Mouse (Mus musculus): ENCODE measurements around the gene Plin5. TPM values are rescaled to one million over a fixed set of nuclear protein-coding genes. Genes with fewer than 3 reads are reported as not detected.
"Not testable (repeated sequence)": the region's sequence is repeated elsewhere in the genome, so short reads cannot be mapped to it uniquely, and the experiment has no call there.

Gene Plin5
- total RNA-seq, 2 experiments from 2014 or later: 0.58 to 0.60 TPM

DNA sequence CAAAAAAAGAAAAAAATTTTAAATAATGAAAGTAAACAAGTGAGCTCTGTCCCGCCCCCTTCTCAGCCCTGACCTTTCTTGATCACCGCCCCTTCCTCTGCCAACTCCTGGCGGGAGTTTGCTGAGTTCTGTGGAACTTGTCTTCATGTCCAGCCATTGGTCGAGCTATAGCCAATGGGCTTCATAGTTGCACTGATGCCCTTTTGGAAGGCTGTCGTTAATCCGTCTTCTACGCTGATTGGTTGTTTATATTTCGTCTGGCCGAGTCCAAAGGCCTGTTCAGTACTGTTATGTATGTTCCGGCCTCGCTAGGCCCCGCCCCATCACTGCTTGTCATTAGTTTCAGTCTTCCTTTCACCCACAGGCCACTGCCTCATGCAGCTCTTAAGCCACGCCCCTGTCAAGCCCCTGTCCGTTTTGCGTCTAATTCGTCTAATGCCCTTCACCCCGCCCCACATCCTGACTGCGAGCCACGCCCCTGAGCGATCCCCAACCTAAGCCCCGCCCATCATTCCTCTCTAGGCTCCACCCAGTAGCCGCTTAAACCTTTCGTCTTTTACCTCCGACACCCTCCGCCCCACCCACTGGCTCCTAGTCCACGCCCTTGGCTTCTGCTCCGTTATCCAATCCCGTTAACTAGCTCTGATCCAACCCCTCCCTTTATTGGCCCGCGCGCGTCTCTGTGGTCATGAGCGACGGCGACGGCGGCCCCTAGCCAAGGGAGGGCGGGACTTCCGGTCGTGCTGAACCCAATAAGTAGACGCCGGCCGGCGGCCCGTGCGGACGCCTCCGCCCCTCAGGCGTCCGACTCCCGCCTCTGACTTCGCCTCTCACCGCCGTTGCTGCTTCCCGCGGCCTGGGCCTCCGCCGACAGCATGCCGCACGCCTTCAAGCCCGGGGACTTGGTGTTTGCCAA lies 38.3 kb downstream of the Plin5 start, which contains the start of gene Hdgfl2:
Hdgfl2 (plus strand) TSS at position 755 of the 916 bp plus-strand sequence.
- peak; percentile 81 for ATAC-seq (replicated peaks; ENCODE audit: low FRiP score, poor library complexity, severe bottlenecking)

DNA sequence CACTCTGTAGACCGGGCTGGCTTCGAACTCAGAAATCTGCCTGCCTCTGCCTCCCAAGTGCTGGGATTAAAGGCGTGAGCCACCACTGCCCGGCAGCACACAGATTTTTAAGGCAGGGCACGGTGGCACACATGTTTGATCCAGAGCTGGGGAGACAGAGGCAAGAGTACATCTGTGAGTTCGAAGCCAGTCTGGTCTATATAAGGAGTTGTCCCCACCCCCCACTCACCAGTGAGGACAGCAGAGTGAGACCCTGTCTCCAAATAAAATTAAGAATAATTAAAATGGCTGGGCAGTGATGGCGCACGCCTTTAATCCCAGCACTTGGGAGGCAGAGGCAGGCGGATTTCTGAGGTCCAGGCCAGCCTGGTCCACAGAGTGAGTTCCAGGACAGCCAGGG lies 39.0 kb downstream of the Plin5 start:
- ATAC-seq (replicated peaks; ENCODE audit: low FRiP score, poor library complexity, severe bottlenecking): not testable (repeated sequence)

DNA sequence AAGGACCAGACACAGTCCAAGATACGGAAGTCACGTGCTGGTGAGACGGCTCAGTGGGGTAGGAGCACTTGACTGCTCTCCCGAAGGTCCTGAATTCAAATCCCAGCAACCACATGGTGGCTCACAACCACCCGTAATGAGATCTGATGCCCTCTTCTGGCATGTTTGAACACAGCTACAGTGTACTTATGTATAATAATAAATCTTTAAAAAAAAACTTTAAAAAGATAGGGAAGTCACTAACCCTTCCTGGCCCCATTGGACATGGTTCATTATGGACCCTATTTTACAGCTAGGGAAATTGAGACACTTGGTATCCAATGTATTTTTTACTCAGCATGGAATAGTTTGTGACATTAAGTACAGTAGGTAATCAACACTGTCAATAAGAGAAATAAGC lies 39.9 kb downstream of the Plin5 start:
- no peak for ATAC-seq (replicated peaks; ENCODE audit: low FRiP score, poor library complexity, severe bottlenecking)

DNA sequence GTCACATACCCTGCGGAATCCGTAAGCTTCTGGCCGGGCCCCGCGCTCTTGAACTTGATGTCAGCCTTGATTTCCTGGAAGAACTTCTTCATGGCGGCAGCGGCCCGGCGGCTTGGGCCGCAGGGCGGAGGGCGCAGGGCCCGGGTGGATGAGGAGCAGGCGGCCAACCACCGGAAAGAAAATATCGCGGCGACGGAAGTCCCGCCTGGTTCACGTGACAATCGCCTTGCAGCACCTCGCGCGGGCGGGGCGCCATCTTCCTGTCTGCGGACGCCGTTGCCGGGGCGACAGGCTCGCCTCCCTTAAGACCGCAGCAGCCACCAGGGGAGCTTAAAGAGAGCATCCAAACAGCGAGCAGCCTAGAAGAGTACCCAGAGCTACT lies 42.6 kb downstream of the Plin5 start, which contains the start of gene Ubxn6:
Ubxn6 (minus strand) TSS at position 202 of the 382 bp plus-strand sequence.
- ATAC-seq (replicated peaks; ENCODE audit: low FRiP score, poor library complexity, severe bottlenecking): peak; percentile 57

DNA sequence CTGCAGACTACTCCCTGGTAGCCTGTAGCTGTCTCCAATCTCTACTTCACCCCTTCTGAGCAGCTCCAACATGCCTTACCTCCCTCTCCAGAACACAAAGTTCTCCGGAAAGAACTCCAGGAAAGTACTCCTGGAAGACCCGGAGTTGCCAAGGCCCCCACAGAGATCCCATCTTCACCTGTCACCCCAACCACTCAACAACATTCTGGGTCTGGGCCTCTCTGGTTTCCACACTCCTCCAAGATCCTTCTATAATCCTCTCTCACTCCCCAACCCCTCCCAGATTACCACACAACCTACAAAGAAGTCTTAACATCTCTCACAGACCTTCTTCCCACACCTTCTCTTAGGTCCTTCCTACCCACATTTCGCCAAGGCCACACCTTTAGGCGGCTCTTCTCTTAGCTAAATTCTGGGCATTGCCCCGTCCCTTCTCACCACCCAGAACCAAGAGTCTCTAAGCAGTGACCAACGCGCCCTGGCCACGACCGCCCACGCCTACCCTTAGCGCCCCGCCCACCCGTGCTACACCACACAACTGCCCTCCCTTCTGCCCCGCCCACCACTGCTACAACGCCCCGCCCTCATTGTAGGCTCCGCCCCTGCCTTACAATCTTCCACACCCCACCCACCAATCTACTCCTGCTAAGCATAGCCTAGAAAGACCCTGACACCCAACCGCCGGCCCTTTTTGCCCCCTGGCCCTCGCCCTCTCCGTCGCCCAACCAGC lies 43.1 kb downstream of the Plin5 start:
- ATAC-seq (replicated peaks; ENCODE audit: low FRiP score, poor library complexity, severe bottlenecking): peak; percentile 36

DNA sequence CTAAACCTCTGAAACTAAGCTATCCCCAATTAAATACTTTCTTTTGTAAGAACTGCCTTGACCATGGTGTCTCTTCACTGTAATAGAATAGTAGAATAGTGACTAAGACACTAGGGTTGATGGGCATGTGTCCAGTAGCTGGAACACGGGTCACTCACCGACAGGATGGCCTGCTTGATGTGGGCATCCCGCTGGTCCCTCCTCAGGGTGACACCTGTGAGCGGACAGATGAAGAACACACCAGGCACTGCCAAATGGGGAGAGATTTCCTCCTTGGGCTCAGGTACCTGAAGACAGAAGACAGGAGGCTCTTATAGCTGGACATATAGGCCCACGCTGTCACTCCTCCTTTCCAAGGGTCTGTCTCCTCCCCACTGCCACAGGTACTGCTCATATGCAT lies 45.2 kb downstream of the Plin5 start:
- ATAC-seq (replicated peaks; ENCODE audit: low FRiP score, poor library complexity, severe bottlenecking): no peak

GRCm38 (mm10) chr17:56071126-56071525 lies 46.3 kb downstream of the Plin5 start:
- no peak for ATAC-seq (replicated peaks; ENCODE audit: low FRiP score, poor library complexity, severe bottlenecking)

GRCm38 (mm10) chr17:56069066-56069465 lies 48.3 kb downstream of the Plin5 start:
- ATAC-seq (replicated peaks; ENCODE audit: low FRiP score, poor library complexity, severe bottlenecking): no peak

- no peak for ATAC-seq (replicated peaks; ENCODE audit: low FRiP score, poor library complexity, severe bottlenecking)
These were observed 50.9 kb downstream of the Plin5 start for GRCm38 (mm10) chr17:56066451-56066850.

- not testable (repeated sequence) for ATAC-seq (replicated peaks; ENCODE audit: low FRiP score, poor library complexity, severe bottlenecking)
These were observed 51.7 kb downstream of the Plin5 start for GRCm38 (mm10) chr17:56065715-56066114.

DNA sequence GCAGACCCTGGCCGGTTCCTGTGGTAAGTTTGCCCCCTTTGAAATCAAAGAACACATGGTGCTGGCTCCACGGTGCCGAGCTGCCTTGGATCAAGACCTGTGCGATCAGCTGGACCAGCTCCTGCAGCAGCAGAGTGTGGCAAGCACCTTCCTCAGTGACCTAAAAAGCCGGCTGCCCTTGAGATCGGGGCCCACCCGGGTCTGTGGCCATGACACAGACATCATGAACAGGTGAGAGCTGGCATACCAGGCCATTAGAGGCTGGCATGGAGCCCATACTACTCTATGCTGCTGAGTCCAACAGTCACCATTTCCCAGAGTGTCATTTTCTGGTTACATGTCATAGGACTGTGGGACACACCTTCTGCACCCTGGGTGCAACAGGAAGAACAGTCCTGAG lies 55.3 kb downstream of the Plin5 start:
- ATAC-seq (replicated peaks; ENCODE audit: low FRiP score, poor library complexity, severe bottlenecking): no peak

Other genes starting within 250 kb of the Plin5 start
- 4.6 TPM in 1 of 2 replicates, not detected in the other for gene Zfp119a, start 238.7 kb downstream of the Plin5 start, total RNA-seq (2015; ENCODE audit: low replicate concordance)
- gene Zfp119a, start 238.7 kb downstream of the Plin5 start, total RNA-seq (2017; ENCODE audit: low replicate concordance): 1.1 TPM in 1 of 2 replicates, not detected in the other
- 7.5 and 15.9 TPM in 2 replicates for gene Zfp959, start 225.5 kb downstream of the Plin5 start, total RNA-seq (2015; ENCODE audit: low replicate concordance)
- 1.4 and 6.3 TPM in 2 replicates for gene Zfp959, start 225.5 kb downstream of the Plin5 start, total RNA-seq (2017; ENCODE audit: low replicate concordance)
- 2.9 TPM in 1 of 2 replicates, not detected in the other for gene Zfp119b, start 168.1 kb downstream of the Plin5 start, total RNA-seq (2015; ENCODE audit: low replicate concordance)
- 2.6 and 5.0 TPM in 2 replicates for gene Zfp119b, start 168.1 kb downstream of the Plin5 start, total RNA-seq (2017; ENCODE audit: low replicate concordance)
- 6.1 and 9.4 TPM in 2 replicates for gene Ebi3, start 165.0 kb downstream of the Plin5 start, total RNA-seq (2015; ENCODE audit: low replicate concordance)
- 4.9 and 5.4 TPM in 2 replicates for gene Ebi3, start 165.0 kb downstream of the Plin5 start, total RNA-seq (2017; ENCODE audit: low replicate concordance)
- 1.0 and 14.0 TPM in 2 replicates for gene Yju2, start 158.5 kb downstream of the Plin5 start, total RNA-seq (2015; ENCODE audit: low replicate concordance)
- 5.7 and 10.5 TPM in 2 replicates for gene Yju2, start 158.5 kb downstream of the Plin5 start, total RNA-seq (2017; ENCODE audit: low replicate concordance)
- gene Shd, start 147.1 kb downstream of the Plin5 start, total RNA-seq (2015; ENCODE audit: low replicate concordance): not detected in 2 replicates
- gene Shd, start 147.1 kb downstream of the Plin5 start, total RNA-seq (2017; ENCODE audit: low replicate concordance): not detected in 2 replicates
- not detected in 2 replicates for gene Fsd1, start 131.1 kb downstream of the Plin5 start, total RNA-seq (2015; ENCODE audit: low replicate concordance)
- gene Fsd1, start 131.1 kb downstream of the Plin5 start, total RNA-seq (2017; ENCODE audit: low replicate concordance): not detected in 2 replicates
- not detected in 2 replicates for gene Stap2, start 112.0 kb downstream of the Plin5 start, total RNA-seq (2015; ENCODE audit: low replicate concordance)
- 1.3 TPM in 1 of 2 replicates, not detected in the other for gene Stap2, start 112.0 kb downstream of the Plin5 start, total RNA-seq (2017; ENCODE audit: low replicate concordance)
- 3.3 and 5.4 TPM in 2 replicates for gene Mpnd, start 111.9 kb downstream of the Plin5 start, total RNA-seq (2015; ENCODE audit: low replicate concordance)
- gene Mpnd, start 111.9 kb downstream of the Plin5 start, total RNA-seq (2017; ENCODE audit: low replicate concordance): 6.1 and 7.8 TPM in 2 replicates
- 7.5 and 10.9 TPM in 2 replicates for gene Sh3gl1, start 81.0 kb downstream of the Plin5 start, total RNA-seq (2015; ENCODE audit: low replicate concordance)
- 10.0 and 11.4 TPM in 2 replicates for gene Sh3gl1, start 81.0 kb downstream of the Plin5 start, total RNA-seq (2017; ENCODE audit: low replicate concordance)
- 6.1 and 16.3 TPM in 2 replicates for gene Chaf1a, start 77.2 kb downstream of the Plin5 start, total RNA-seq (2015; ENCODE audit: low replicate concordance)
- gene Chaf1a, start 77.2 kb downstream of the Plin5 start, total RNA-seq (2017; ENCODE audit: low replicate concordance): 18.5 and 25.2 TPM in 2 replicates
- gene Ubxn6, start 42.6 kb downstream of the Plin5 start, total RNA-seq (2015; ENCODE audit: low replicate concordance): 3.1 and 3.6 TPM in 2 replicates
- gene Ubxn6, start 42.6 kb downstream of the Plin5 start, total RNA-seq (2017; ENCODE audit: low replicate concordance): 5.3 and 15.2 TPM in 2 replicates
- 20.0 and 61.4 TPM in 2 replicates for gene Hdgfl2, start 38.0 kb downstream of the Plin5 start, total RNA-seq (2015; ENCODE audit: low replicate concordance)
- gene Hdgfl2, start 38.0 kb downstream of the Plin5 start, total RNA-seq (2017; ENCODE audit: low replicate concordance): 46.6 and 75.3 TPM in 2 replicates
- gene Plin4, start 7.8 kb downstream of the Plin5 start, total RNA-seq (2015; ENCODE audit: low replicate concordance): not detected in 2 replicates
- not detected in 2 replicates for gene Plin4, start 7.8 kb downstream of the Plin5 start, total RNA-seq (2017; ENCODE audit: low replicate concordance)
- gene Lrg1, start 4.4 kb upstream of the Plin5 start, total RNA-seq (2015; ENCODE audit: low replicate concordance): 6.7 and 9.4 TPM in 2 replicates
- gene Lrg1, start 4.4 kb upstream of the Plin5 start, total RNA-seq (2017; ENCODE audit: low replicate concordance): 4.5 and 11.8 TPM in 2 replicates
- 0.19 TPM in 1 of 2 replicates, not detected in the other for gene Sema6b, start 22.7 kb upstream of the Plin5 start, total RNA-seq (2015; ENCODE audit: low replicate concordance)
- 0.56 and 1.4 TPM in 2 replicates for gene Sema6b, start 22.7 kb upstream of the Plin5 start, total RNA-seq (2017; ENCODE audit: low replicate concordance)
- gene Tnfaip8l1, start 44.9 kb upstream of the Plin5 start, total RNA-seq (2015; ENCODE audit: low replicate concordance): 0.38 and 0.84 TPM in 2 replicates
- 0.28 TPM in 1 of 2 replicates, not detected in the other for gene Tnfaip8l1, start 44.9 kb upstream of the Plin5 start, total RNA-seq (2017; ENCODE audit: low replicate concordance)
- gene Mydgf, start 66.3 kb upstream of the Plin5 start, total RNA-seq (2015; ENCODE audit: low replicate concordance): 7.9 and 20.5 TPM in 2 replicates
- gene Mydgf, start 66.3 kb upstream of the Plin5 start, total RNA-seq (2017; ENCODE audit: low replicate concordance): 12.0 and 14.9 TPM in 2 replicates
- 9.8 and 11.5 TPM in 2 replicates for gene Dpp9, start 101.3 kb upstream of the Plin5 start, total RNA-seq (2015; ENCODE audit: low replicate concordance)
- 5.2 TPM in 2 replicates for gene Dpp9, start 101.3 kb upstream of the Plin5 start, total RNA-seq (2017; ENCODE audit: low replicate concordance)
- 2.7 TPM in 2 replicates for gene Fem1a, start 139.2 kb upstream of the Plin5 start, total RNA-seq (2015; ENCODE audit: low replicate concordance)
- 4.9 and 5.3 TPM in 2 replicates for gene Fem1a, start 139.2 kb upstream of the Plin5 start, total RNA-seq (2017; ENCODE audit: low replicate concordance)
- 2.5 and 5.0 TPM in 2 replicates for gene Ticam1, start 159.2 kb upstream of the Plin5 start, total RNA-seq (2015; ENCODE audit: low replicate concordance)
- 1.3 and 2.8 TPM in 2 replicates for gene Ticam1, start 159.2 kb upstream of the Plin5 start, total RNA-seq (2017; ENCODE audit: low replicate concordance)
- gene Plin3, start 175.3 kb upstream of the Plin5 start, total RNA-seq (2015; ENCODE audit: low replicate concordance): 3.1 and 4.0 TPM in 2 replicates
- gene Plin3, start 175.3 kb upstream of the Plin5 start, total RNA-seq (2017; ENCODE audit: low replicate concordance): 5.4 and 5.9 TPM in 2 replicates
- not detected in 2 replicates for gene Arrdc5, start 182.7 kb upstream of the Plin5 start, total RNA-seq (2015; ENCODE audit: low replicate concordance)
- not detected in 2 replicates for gene Arrdc5, start 182.7 kb upstream of the Plin5 start, total RNA-seq (2017; ENCODE audit: low replicate concordance)
- 34.4 and 53.7 TPM in 2 replicates for gene Uhrf1, start 185.7 kb upstream of the Plin5 start, total RNA-seq (2015; ENCODE audit: low replicate concordance)
- gene Uhrf1, start 185.7 kb upstream of the Plin5 start, total RNA-seq (2017; ENCODE audit: low replicate concordance): 66.2 and 103 TPM in 2 replicates
- gene Kdm4b, start 208.5 kb upstream of the Plin5 start, total RNA-seq (2015; ENCODE audit: low replicate concordance): 1.7 and 5.0 TPM in 2 replicates
- 2.9 and 3.5 TPM in 2 replicates for gene Kdm4b, start 208.5 kb upstream of the Plin5 start, total RNA-seq (2017; ENCODE audit: low replicate concordance)